Mouse (Mus musculus): ENCODE measurements around the gene Slc25a23.
A peak's percentile ranks its signal among the peaks of the same experiment; 100 is the strongest.

The Slc25a23 gene

GRCm38 (mm10) chr17:57076916-57077315, 17.3 kb upstream of the Slc25a23 start:
- no peak for DNase-seq (ENCODE audit: low spot score in 2 of 2)

- DNase-seq (ENCODE audit: low spot score in 2 of 2): peak in 1 of 2 experiments; percentile 29
Measured at GRCm38 (mm10) chr17:57070699-57071098, 11.0 kb upstream of the Slc25a23 start.

- no peak for DNase-seq (ENCODE audit: low spot score in 2 of 2)
Measured at GRCm38 (mm10) chr17:57070272-57070671, 10.6 kb upstream of the Slc25a23 start.

- no peak for DNase-seq (ENCODE audit: low spot score in 2 of 2)
Measured at GRCm38 (mm10) chr17:57066908-57067307, 7.2 kb upstream of the Slc25a23 start.

GRCm38 (mm10) chr17:57063031-57063430, 3.4 kb upstream of the Slc25a23 start:
- DNase-seq (ENCODE audit: low spot score in 2 of 2): no peak

- DNase-seq (ENCODE audit: low spot score in 2 of 2): no peak
Measured at GRCm38 (mm10) chr17:57062548-57062947, 2.9 kb upstream of the Slc25a23 start.

GRCm38 (mm10) chr17:57062011-57062521, 2.4 kb upstream of the Slc25a23 start:
- peak in 1 of 2 experiments; percentile 39 for DNase-seq (ENCODE audit: low spot score in 2 of 2)

- no peak for DNase-seq (ENCODE audit: low spot score in 2 of 2)
Measured at GRCm38 (mm10) chr17:57061069-57061468, 1.4 kb upstream of the Slc25a23 start.

- peak; percentile 94 for DNase-seq (ENCODE audit: low spot score in 2 of 2)
Measured at GRCm38 (mm10) chr17:57060231-57060801, 653 bp upstream of the Slc25a23 start.

GRCm38 (mm10) chr17:57058891-57059485, 675 bp downstream of the Slc25a23 start, which contains the start of gene Crb3:
TSS of gene Crb3 (plus strand) at chr17:57059105.
- no peak for DNase-seq (ENCODE audit: low spot score in 2 of 2)

- no peak for DNase-seq (ENCODE audit: low spot score in 2 of 2)
Measured at GRCm38 (mm10) chr17:57056246-57056645, 3.4 kb downstream of the Slc25a23 start.

- DNase-seq (ENCODE audit: low spot score in 2 of 2): peak in 1 of 2 experiments; percentile 41
Measured at GRCm38 (mm10) chr17:57051679-57052078, 8.0 kb downstream of the Slc25a23 start.

GRCm38 (mm10) chr17:57048816-57049215, 10.8 kb downstream of the Slc25a23 start:
- no peak for DNase-seq (ENCODE audit: low spot score in 2 of 2)

- DNase-seq (ENCODE audit: low spot score in 2 of 2): no peak
Measured at GRCm38 (mm10) chr17:57047406-57047805, 12.3 kb downstream of the Slc25a23 start.

GRCm38 (mm10) chr17:57041554-57041953, 18.1 kb downstream of the Slc25a23 start, which contains the start of gene Slc25a41:
TSS of gene Slc25a41 (minus strand) at chr17:57041654.
- no peak for DNase-seq (ENCODE audit: low spot score in 2 of 2)

GRCm38 (mm10) chr17:57038978-57039377, 20.7 kb downstream of the Slc25a23 start:
- no peak for DNase-seq (ENCODE audit: low spot score in 2 of 2)

GRCm38 (mm10) chr17:57032854-57033253, 26.8 kb downstream of the Slc25a23 start:
- DNase-seq (ENCODE audit: low spot score in 2 of 2): no peak

- peak; percentile 98 to 100 for DNase-seq (ENCODE audit: low spot score in 2 of 2)
Measured at GRCm38 (mm10) chr17:57031661-57032420, 27.8 kb downstream of the Slc25a23 start.

GRCm38 (mm10) chr17:57030931-57031660, 28.6 kb downstream of the Slc25a23 start, which contains the start of gene Khsrp:
TSS of gene Khsrp (minus strand) at chr17:57031522.
- peak in 1 of 2 experiments; percentile 63 for DNase-seq (ENCODE audit: low spot score in 2 of 2)

- peak; percentile 34 to 47 for DNase-seq (ENCODE audit: low spot score in 2 of 2)
Measured at GRCm38 (mm10) chr17:57029691-57030090, 30.0 kb downstream of the Slc25a23 start.

GRCm38 (mm10) chr17:57027471-57027870, 32.2 kb downstream of the Slc25a23 start:
- DNase-seq (ENCODE audit: low spot score in 2 of 2): no peak

- no peak for DNase-seq (ENCODE audit: low spot score in 2 of 2)
Measured at GRCm38 (mm10) chr17:57020960-57021359, 38.7 kb downstream of the Slc25a23 start.
